Mouse (Mus musculus) gastrocnemius, postnatal 14 days (tissue): ENCODE data around the gene Myocos. TPM values are rescaled to one million over a fixed set of nuclear protein-coding genes. Genes with fewer than 3 reads are reported as not detected.

Source experiments
- DNase-seq: peaks from one replicate; pipeline ENCODE4 v3.0.0; 2021; ENCODE audit warnings: mixed read lengths
- intact Hi-C: fragments of 180-260 bp; cut with DNase I; formaldehyde crosslinking; loops from one replicate; pipeline ENCODE4 v1.15.1; 2025; ENCODE audit warnings: low total_unique reads
- microRNA-seq, 2 experiments: library from miRNA; unstranded; fragments of <30 nt; microRNA quantifications; one replicate each; pipeline ENCODE4 v1.2.0; 2021
- total RNA-seq, 2 experiments: library from RNA; stranded (reverse); gene quantifications; 2 replicates each; pipeline ENCODE4 v1.2.3; 2021

Myocos gene
- total RNA-seq, 2 experiments from 2014 or later, result not detected

GRCm38 (mm10) chr1:162625229-162625628 lies 32.8 kb downstream of the Myocos start:
- intact Hi-C loops, result no loop called here

DNA sequence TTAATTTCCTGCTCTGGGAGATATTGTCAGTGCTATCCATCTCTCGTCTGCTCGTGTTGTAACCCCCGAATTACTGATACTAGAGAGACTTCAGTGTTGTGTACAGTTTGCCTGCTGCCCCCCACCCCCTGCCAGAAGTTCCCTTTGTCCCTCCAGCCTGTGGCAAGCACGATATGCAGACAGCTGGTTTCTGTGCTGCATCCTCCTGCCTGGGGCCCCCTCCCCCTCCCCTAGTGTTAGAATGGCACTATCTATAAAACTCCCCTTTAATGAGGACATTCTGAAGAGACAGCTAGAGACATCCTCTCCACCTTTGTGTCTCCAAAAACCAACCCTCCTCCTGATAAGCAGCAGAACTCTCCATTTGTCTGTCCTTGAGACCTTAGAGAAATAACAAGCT lies 34.1 kb downstream of the Myocos start:
- DNase-seq, result no peak
- intact Hi-C loops, result loop anchor here (5.0 kb wide), 1 partner anchor 157 kb away; no protein-coding TSS in a partner anchor

More at GRCm38 (mm10) chr1:162625229-162625628, 32.8 kb downstream of the Myocos start:
- DNase-seq, result no peak

DNA sequence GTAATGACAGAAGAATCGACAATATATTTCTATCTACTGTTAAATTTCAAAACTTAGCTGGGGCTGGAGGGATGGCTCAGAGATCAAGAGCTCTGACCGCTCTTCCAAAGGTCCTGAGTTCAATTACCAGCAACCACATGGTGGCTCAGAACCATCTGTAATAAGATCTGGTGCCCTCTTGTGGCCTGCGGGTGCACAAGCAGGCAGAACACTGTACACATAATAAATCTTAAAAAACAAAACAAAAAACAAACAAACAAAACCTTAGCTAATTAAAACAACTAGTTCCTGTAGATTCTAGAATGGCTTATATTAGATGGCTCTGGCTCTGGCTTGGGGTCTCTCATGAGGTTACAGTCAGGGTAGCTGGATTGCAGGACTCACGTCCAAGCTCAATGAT lies 37.5 kb downstream of the Myocos start:
- no peak for DNase-seq
- intact Hi-C loops, result loop anchor here (5.0 kb wide), 1 partner anchor 153 kb away; no protein-coding TSS in a partner anchor

GRCm38 (mm10) chr1:162615511-162615910 lies 42.5 kb downstream of the Myocos start:
- no peak for DNase-seq
- intact Hi-C loops, result no loop called here

GRCm38 (mm10) chr1:162611191-162611590 lies 46.8 kb downstream of the Myocos start:
- intact Hi-C loops, result no loop called here
- no peak for DNase-seq

- intact Hi-C loops, result no loop called here
- DNase-seq, result no peak
Measured at GRCm38 (mm10) chr1:162609633-162610250, 48.3 kb downstream of the Myocos start.

DNA sequence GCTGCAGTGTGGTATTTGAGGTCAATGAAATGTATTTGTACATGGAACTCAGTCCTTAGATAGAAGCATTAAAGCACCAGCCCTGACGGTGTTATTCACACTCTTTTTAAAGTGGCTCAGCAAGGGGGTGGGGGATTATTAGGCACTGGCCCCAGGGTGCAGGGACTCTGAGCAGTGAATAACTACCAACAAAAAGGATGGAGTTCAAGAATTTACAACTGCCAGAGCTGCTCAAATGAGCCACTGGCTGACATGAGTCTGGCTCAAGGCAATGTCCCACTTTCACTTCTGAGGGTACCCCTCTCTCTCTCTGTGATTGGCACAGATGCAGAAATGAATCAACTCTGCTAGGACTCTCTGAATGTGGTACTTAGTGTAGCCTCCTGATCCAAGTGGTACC lies 49.9 kb downstream of the Myocos start:
- intact Hi-C loops, result no loop called here
- no peak for DNase-seq

DNA sequence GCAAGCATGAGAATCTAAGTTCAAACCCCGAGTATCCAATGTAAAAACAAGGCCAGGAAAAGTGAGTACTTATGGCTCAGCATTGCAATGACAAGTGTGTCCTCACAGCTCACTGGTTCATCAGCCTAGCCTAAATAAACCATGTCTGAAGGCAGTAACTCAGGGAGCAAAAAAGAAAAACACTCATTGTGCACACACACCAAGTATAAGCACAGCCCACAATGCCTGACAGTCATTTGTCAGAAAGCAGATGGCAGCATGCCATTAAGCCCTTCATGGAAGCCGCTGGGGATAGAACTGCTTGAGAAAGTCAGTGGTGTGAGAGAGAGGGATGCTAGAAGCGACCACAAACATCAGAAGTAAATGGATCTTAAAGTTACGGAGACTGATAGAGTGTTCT lies 56.7 kb downstream of the Myocos start:
- intact Hi-C loops, result no loop called here
- no peak for DNase-seq

GRCm38 (mm10) chr1:162599617-162600016 lies 58.4 kb downstream of the Myocos start:
- DNase-seq, result no peak
- intact Hi-C loops, result no loop called here

- intact Hi-C loops, result no loop called here
- no peak for DNase-seq
Measured at GRCm38 (mm10) chr1:162597379-162598102, 60.5 kb downstream of the Myocos start.

Small RNA genes lying within 50 kb of the gene (microRNA-seq; reads per million reads assigned to microRNA genes)
- 0 reads per million in 2 experiments for gene Gm27616

Other genes with a start within 250 kb of the Myocos start
- 1 to 10 TPM; 5.0 to 6.3 TPM for gene Dnm3, start 180.2 kb downstream of the Myocos start, total RNA-seq
- 1 to 10 TPM; 6.0 TPM for gene Mettl13, start 109.7 kb downstream of the Myocos start, total RNA-seq
- 10 to 100 TPM; 14.6 to 16.0 TPM for gene Vamp4, start 87.7 kb downstream of the Myocos start, total RNA-seq
- 10 to 100 TPM; 13.4 to 14.3 TPM for gene Myoc, start 19.1 kb downstream of the Myocos start, total RNA-seq
- 10 to 100 TPM; 57.9 to 58.5 TPM for gene Prrc2c, start 82.3 kb upstream of the Myocos start, total RNA-seq
- gene Fmo4, start 155.8 kb upstream of the Myocos start, total RNA-seq, result under 1 TPM; 0.16 to 0.31 TPM
- 10 to 100 TPM; 16.2 to 23.7 TPM for gene Fmo1, start 208.4 kb upstream of the Myocos start, total RNA-seq
- gene Fmo2, start 240.5 kb upstream of the Myocos start, total RNA-seq, result 1 to 10 TPM; 3.9 to 7.8 TPM